8 mouse cellular contexts compared by ENCODE assay signal in genomic region chr14:52010446-52011111, GRCm38 (mm10). TPM values are rescaled to one million over a fixed set of nuclear protein-coding genes. Genes with fewer than 3 reads are reported as not detected.
DNase-seq lines count a peak whose midpoint lies in the region; ATAC-seq lines count a peak whose summit lies in the region.
"Had no signal": no experiment of that assay in that cellular context is flagged by ENCODE, and none has a peak within 500 bp of the region (broad histone marks: within the 10 kb centered on the region; RNA-seq: fewer than 3 reads in every experiment).

No protein-coding gene starts in this region.

- H3K4me2 ChIP-seq in hindbrain, embryonic 11.5 days (replicated peaks; ENCODE audit: low read depth, low read length) = peak overlapping the region; percentile 49
- H3K4me2 ChIP-seq in limb, embryonic 12.5 days = peak overlapping the region; percentile 45
- peak overlapping the region; percentile 39 for H3K4me2 ChIP-seq in stomach, embryonic 16.5 days (ENCODE audit: low read depth, low read length)

- WGBS in hindbrain, embryonic 11.5 days = 0% methylated on average over 9 of the region's 9 CpGs
- 3% methylated on average over 9 of the region's 9 CpGs for WGBS in limb, embryonic 12.5 days
- 12% methylated on average over 9 of the region's 9 CpGs for WGBS in stomach, embryonic 16.5 days

- peaks cover 12% of the 10 kb centered on the region for H3K36me3 ChIP-seq in hindbrain, embryonic 11.5 days (ENCODE audit: control insufficient read depth, insufficient read depth, low read length)
- H3K36me3 ChIP-seq in limb, embryonic 12.5 days = peaks cover 36% of the 10 kb centered on the region
- peaks cover 1% of the 10 kb centered on the region for H3K36me3 ChIP-seq in stomach, embryonic 16.5 days (ENCODE audit: control insufficient read depth, insufficient read depth, low read length)

- peak overlapping the region; percentile 100 for H3K27ac ChIP-seq in hindbrain, embryonic 11.5 days (ENCODE audit: low read depth, low read length)
- peak overlapping the region; percentile 77 for H3K27ac ChIP-seq in limb, embryonic 12.5 days
- peak overlapping the region; percentile 61 for H3K27ac ChIP-seq in stomach, embryonic 16.5 days (ENCODE audit: low read length)

- H3K4me3 ChIP-seq in hindbrain, embryonic 11.5 days (ENCODE audit: low read depth, low read length) = peak overlapping the region; percentile 32
- H3K4me3 ChIP-seq in limb, embryonic 12.5 days (replicated peaks) = peak overlapping the region; percentile 27
- H3K4me3 ChIP-seq in stomach, embryonic 16.5 days (replicated peaks; ENCODE audit: low read length) = peak overlapping the region; percentile 5

- H3K4me1 ChIP-seq in hindbrain, embryonic 11.5 days (replicated peaks; ENCODE audit: control insufficient read depth, insufficient read depth, low read length) = peaks cover 29% of the 10 kb centered on the region
- H3K4me1 ChIP-seq in limb, embryonic 12.5 days (replicated peaks) = peaks cover 59% of the 10 kb centered on the region
- H3K4me1 ChIP-seq in stomach, embryonic 16.5 days (ENCODE audit: control insufficient read depth, insufficient read depth, low read length) = peaks cover 26% of the 10 kb centered on the region

- peak overlapping the region; percentile 60 for H3K9ac ChIP-seq in hindbrain, embryonic 11.5 days (ENCODE audit: low read depth, low read length)
- H3K9ac ChIP-seq in limb, embryonic 12.5 days (replicated peaks) = peak overlapping the region; percentile 40; the same call in 1 of the 2 replicates
- H3K9ac ChIP-seq in stomach, embryonic 16.5 days (ENCODE audit: low read length) = peak overlapping the region; percentile 43

- DNase-seq in lung, postnatal 10 days = peak; percentile 41
- no peak for DNase-seq in lung, postnatal 36 days
- DNase-seq in cerebellum, postnatal 36 days = peak; percentile 61 to 62
- DNase-seq in hindbrain, embryonic 11.5 days (ENCODE audit: low spot score) = peak; percentile 91

- peak; percentile 87 for ATAC-seq in hindbrain, embryonic 11.5 days (ENCODE audit: low FRiP score)
- ATAC-seq in limb, embryonic 12.5 days (ENCODE audit: insufficient number of reproducible peaks, insufficient read depth, low FRiP score, low TSS enrichment, low read depth) = no peak; the same call in 1 of the 2 replicates
- ATAC-seq in stomach, embryonic 16.5 days (ENCODE audit: insufficient read depth, low FRiP score) = no peak
- no peak for ATAC-seq in megakaryocyte-erythroid progenitor cell, adult 5-6 weeks (replicated peaks; ENCODE audit: low FRiP score, low TSS enrichment, poor library complexity, severe bottlenecking)

- no peaks in the 10 kb centered on the region for H3K27me3 ChIP-seq in hindbrain, embryonic 11.5 days (ENCODE audit: control insufficient read depth, insufficient read depth, low read length)
- H3K27me3 ChIP-seq in limb, embryonic 12.5 days = no peaks in the 10 kb centered on the region
- no peaks in the 10 kb centered on the region for H3K27me3 ChIP-seq in stomach, embryonic 16.5 days (ENCODE audit: control insufficient read depth, insufficient read depth, low read length)

- no peaks in the 10 kb centered on the region for H3K9me3 ChIP-seq in hindbrain, embryonic 11.5 days (ENCODE audit: control insufficient read depth, low read length)
- H3K9me3 ChIP-seq in limb, embryonic 12.5 days = no peaks in the 10 kb centered on the region
- no peaks in the 10 kb centered on the region for H3K9me3 ChIP-seq in stomach, embryonic 16.5 days (replicated peaks; ENCODE audit: control insufficient read depth, low read length)

RNA-seq across cellular contexts. Expression of gene Tmem253, which starts 4.9 kb away (rescaled TPM):
- 0.50 and 1.6 TPM in 2 replicates for polyA plus RNA-seq in hindbrain, embryonic 11.5 days (2014; fragmentation: Nextera tagmentation; extraction: Ambion mirVana)
- 1.00 and 1.2 TPM in 2 replicates for polyA plus RNA-seq in limb, embryonic 12.5 days (2016; fragmentation: Nextera tagmentation; extraction: Ambion mirVana)
- polyA plus RNA-seq in stomach, embryonic 16.5 days (2015; fragmentation: Nextera tagmentation; extraction: Ambion mirVana) = 8.0 and 12.8 TPM in 2 replicates
- not detected in 2 replicates for total RNA-seq in megakaryocyte-erythroid progenitor cell, adult 5-6 weeks (2014; fragmentation: Nextera tagmentation)
- not detected in 2 replicates for total RNA-seq in megakaryocyte-erythroid progenitor cell, adult 5-6 weeks (2017)
- total RNA-seq: liver, adult 2 months had no signal

RNA-seq across cellular contexts. Expression of gene Zfp219, which starts 10.0 kb away (rescaled TPM):
- polyA plus RNA-seq in hindbrain, embryonic 11.5 days (2014; fragmentation: Nextera tagmentation; extraction: Ambion mirVana) = 55.3 and 67.1 TPM in 2 replicates
- 51.7 and 60.9 TPM in 2 replicates for polyA plus RNA-seq in limb, embryonic 12.5 days (2016; fragmentation: Nextera tagmentation; extraction: Ambion mirVana)
- polyA plus RNA-seq in stomach, embryonic 16.5 days (2015; fragmentation: Nextera tagmentation; extraction: Ambion mirVana) = 23.1 and 24.4 TPM in 2 replicates
- total RNA-seq in megakaryocyte-erythroid progenitor cell, adult 5-6 weeks (2014; fragmentation: Nextera tagmentation) = 8.6 and 15.1 TPM in 2 replicates
- 4.8 and 30.1 TPM in 2 replicates for total RNA-seq in megakaryocyte-erythroid progenitor cell, adult 5-6 weeks (2017)

RNA-seq across cellular contexts. Expression of gene Arhgef40, which starts 26.1 kb away (rescaled TPM):
- 58.5 and 58.8 TPM in 2 replicates for polyA plus RNA-seq in hindbrain, embryonic 11.5 days (2014; fragmentation: Nextera tagmentation; extraction: Ambion mirVana)
- polyA plus RNA-seq in limb, embryonic 12.5 days (2016; fragmentation: Nextera tagmentation; extraction: Ambion mirVana) = 241 and 253 TPM in 2 replicates
- 81.9 and 92.6 TPM in 2 replicates for polyA plus RNA-seq in stomach, embryonic 16.5 days (2015; fragmentation: Nextera tagmentation; extraction: Ambion mirVana)
- total RNA-seq in megakaryocyte-erythroid progenitor cell, adult 5-6 weeks (2014; fragmentation: Nextera tagmentation) = 25.4 and 35.5 TPM in 2 replicates
- 5.1 and 39.4 TPM in 2 replicates for total RNA-seq in megakaryocyte-erythroid progenitor cell, adult 5-6 weeks (2017)

RNA-seq across cellular contexts. Expression of gene Olfr221, which starts 31.7 kb away (rescaled TPM):
- polyA plus RNA-seq in hindbrain, embryonic 11.5 days (2014; fragmentation: Nextera tagmentation; extraction: Ambion mirVana) = not detected in 2 replicates
- polyA plus RNA-seq in limb, embryonic 12.5 days (2016; fragmentation: Nextera tagmentation; extraction: Ambion mirVana) = not detected in 2 replicates
- not detected in 2 replicates for polyA plus RNA-seq in stomach, embryonic 16.5 days (2015; fragmentation: Nextera tagmentation; extraction: Ambion mirVana)
- not detected in 2 replicates for total RNA-seq in megakaryocyte-erythroid progenitor cell, adult 5-6 weeks (2014; fragmentation: Nextera tagmentation)
- not detected in 2 replicates for total RNA-seq in megakaryocyte-erythroid progenitor cell, adult 5-6 weeks (2017)
- total RNA-seq: liver, adult 2 months had no signal
- polyA plus RNA-seq: liver, adult 2 months had no signal
